Mouse (Mus musculus) testis, postnatal 14 days (tissue): ENCODE measurements at regions not wholly inside any gene's neighbourhood (a gene's known extent, or its start where the extent isn't known, plus 50 kb on each side); places are given as distances from the start of the nearest gene placed in this dataset.

Experiments
- DNase-seq: peaks from one replicate; pipeline ENCODE4 v3.0.0; 2021; ENCODE audit warnings: low spot score

DNA sequence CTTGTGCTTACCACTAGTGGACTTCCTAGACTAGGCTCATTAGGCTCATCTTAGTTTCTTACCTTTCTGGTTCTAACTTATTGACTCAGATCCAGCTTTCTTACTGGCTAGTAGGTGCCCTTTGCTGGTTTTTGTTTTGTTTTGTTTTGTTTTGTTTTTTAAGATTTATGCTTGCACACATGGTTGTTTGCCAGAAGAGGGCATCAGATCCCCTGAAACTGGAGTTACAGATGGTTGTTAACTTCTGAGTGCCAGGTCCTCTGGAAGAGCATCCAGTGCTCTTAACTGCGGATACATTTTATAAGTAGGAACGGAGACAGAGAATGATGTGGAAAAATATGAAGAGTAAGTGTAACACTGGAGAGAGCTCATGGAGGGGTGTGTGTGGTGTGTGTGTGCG lies 253.1 kb downstream of the Dysf start:
- no peak for DNase-seq
